Mouse (Mus musculus) heart, embryonic 12.5 days (tissue): ENCODE measurements at regions not wholly inside any gene's neighbourhood (a gene's known extent, or its start where the extent isn't known, plus 50 kb on each side); places are given as distances from the start of the nearest gene placed in this dataset.

ENCODE experiments used
- ATAC-seq: fragments of 200-750 bp; cut with Nextera tagmentation; 2 replicates; pipeline ENCODE4 v1.8.0; 2017; ENCODE audit warnings: moderate TSS enrichment, moderate library complexity; ENCODE audit not compliant: insufficient number of reproducible peaks, low FRiP score
- H3K27ac ChIP-seq: fragments of 300-500 bp; sonication (generic); 2 replicates; pipeline ENCODE4 v1.5.1; 2016; ENCODE audit warnings: mild to moderate bottlenecking, moderate library complexity; ENCODE audit not compliant: poor library complexity, severe bottlenecking
- H3K27me3 ChIP-seq: fragments of 300-500 bp; sonication (generic); replicated peaks from 2 replicates; pipeline ENCODE4 v1.6.1; 2016; ENCODE audit warnings: mild to moderate bottlenecking, moderate library complexity
- H3K36me3 ChIP-seq: fragments of 300-500 bp; sonication (generic); 2 replicates; pipeline ENCODE4 v1.6.1; 2016; ENCODE audit warnings: mild to moderate bottlenecking, moderate library complexity
- H3K4me1 ChIP-seq: fragments of 300-500 bp; sonication (generic); replicated peaks from 2 replicates; pipeline ENCODE4 v1.6.1; 2016; ENCODE audit warnings: mild to moderate bottlenecking
- H3K4me2 ChIP-seq: fragments of 300-500 bp; sonication (generic); 2 replicates; pipeline ENCODE4 v1.6.1; 2016; ENCODE audit warnings: mild to moderate bottlenecking, moderate library complexity
- H3K4me3 ChIP-seq: fragments of 300-500 bp; sonication (generic); 2 replicates; pipeline ENCODE4 v1.5.1; 2016; ENCODE audit warnings: mild to moderate bottlenecking
- H3K9ac ChIP-seq: fragments of 300-500 bp; sonication (generic); 2 replicates; pipeline ENCODE4 v1.6.1; 2016; ENCODE audit warnings: mild to moderate bottlenecking, moderate library complexity
- H3K9me3 ChIP-seq: fragments of 300-500 bp; sonication (generic); replicated peaks from 2 replicates; pipeline ENCODE4 v1.6.1; 2016; ENCODE audit warnings: mild to moderate bottlenecking, moderate library complexity
- WGBS: fragments of 180-500 bp; shearing (Covaris S2); methylation state at CpG from one replicate; pipeline ENCODE4 v1.1.7; 2016; 5-methylcytosine and 5-hydroxymethylcytosine counted together

DNA sequence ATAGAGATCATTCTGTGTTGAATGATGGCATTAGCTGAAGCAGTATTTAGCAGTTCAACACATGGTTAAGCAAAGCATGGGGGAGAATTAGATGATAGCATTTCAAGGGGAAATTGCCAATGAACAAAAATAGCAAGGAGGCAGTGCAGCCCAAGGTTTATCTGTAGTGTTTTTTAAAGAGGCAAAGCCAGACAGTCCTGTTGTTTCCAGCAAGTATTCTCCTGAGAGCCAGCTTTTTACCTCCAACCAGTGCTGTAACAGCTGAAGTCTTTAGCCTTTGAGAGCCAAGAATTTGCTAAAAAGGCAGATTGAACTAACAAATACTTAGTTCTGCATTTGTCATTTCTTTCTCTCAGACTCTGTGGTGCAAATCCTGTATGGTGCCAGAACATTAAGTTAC is 305.1 kb upstream of the Arx start:
- H3K27ac ChIP-seq = no peak overlapping the region
- H3K36me3 ChIP-seq = no peaks in the 10 kb centered on the region
- H3K4me2 ChIP-seq = no peak overlapping the region
- ATAC-seq = no peak
- H3K4me1 ChIP-seq = no peaks in the 10 kb centered on the region
- no peak overlapping the region for H3K4me3 ChIP-seq
- no peaks in the 10 kb centered on the region for H3K27me3 ChIP-seq
- H3K9ac ChIP-seq = no peak overlapping the region
- no peaks in the 10 kb centered on the region; the same call in 1 of the 2 replicates for H3K9me3 ChIP-seq

DNA sequence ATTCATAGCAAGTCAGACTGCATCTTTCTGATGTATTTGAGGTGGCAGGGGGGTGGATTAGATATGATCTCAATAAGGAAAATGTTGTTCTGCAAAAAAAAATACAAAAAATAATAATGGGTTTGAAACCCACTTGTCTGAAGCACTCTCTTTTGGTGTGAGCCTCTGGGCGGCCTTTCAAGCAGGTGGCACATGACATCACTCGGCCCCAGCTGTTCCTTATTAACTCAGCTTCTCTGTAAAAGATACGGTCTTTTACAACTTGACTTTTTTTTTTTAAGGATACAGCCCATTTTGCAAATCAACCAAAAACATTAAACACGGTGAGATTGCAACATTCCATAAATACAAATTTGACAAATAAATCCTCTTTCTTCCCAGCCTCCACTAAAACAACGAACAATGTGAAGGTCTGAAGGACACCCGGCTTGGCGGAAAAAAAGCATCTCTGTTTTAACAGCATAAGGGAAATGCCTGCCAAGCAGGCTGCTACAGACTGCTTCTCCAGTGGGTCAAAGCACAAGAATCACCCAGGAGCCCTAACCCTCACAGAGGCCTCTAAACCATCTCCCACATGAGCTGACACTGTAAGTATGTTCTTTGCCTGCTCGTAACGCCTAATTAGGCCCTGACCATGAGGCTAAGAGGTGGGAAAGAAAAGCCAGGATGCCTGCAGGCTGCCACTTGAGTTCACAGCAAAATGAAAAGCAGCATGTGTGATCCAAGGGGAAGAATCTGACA is 283.8 kb upstream of the Arx start:
- H3K36me3 ChIP-seq = no peaks in the 10 kb centered on the region
- no peak for ATAC-seq
- WGBS = 68% methylated on average over 9 of the region's 9 CpGs

DNA sequence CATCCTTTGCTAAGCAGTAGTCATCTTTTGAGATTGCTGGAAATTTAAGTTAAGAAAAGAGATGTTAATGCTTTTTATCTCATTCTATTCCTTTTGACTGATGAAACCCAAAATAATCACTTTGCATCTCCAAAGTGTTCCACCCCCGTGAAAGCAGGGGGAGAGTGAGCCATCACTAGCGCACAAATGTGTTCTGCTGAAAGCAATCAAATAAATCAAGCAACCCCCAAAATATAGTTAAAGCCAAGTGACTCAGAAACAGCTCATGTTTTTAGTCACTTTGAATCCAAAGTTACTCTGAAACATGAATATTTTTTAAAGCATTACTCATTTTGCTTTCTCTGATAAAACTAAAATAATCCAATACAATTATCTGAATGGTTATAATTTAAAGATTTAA is 279.6 kb upstream of the Arx start:
- Histone ChIP-seq H3K9ac (no peak overlapping the region), H3K4me3 (no peak overlapping the region), H3K36me3 (no peaks in the 10 kb centered on the region), H3K4me2 (no peak overlapping the region), H3K4me1 (no peaks in the 10 kb centered on the region), H3K9me3 (no peaks in the 10 kb centered on the region), H3K27me3 (no peaks in the 10 kb centered on the region), H3K27ac (no peak overlapping the region)
- 75% methylated on average over 2 of the region's 2 CpGs for WGBS
- no peak for ATAC-seq

More for the DNA sequence above, 283.8 kb upstream of the Arx start:
- Histone ChIP-seq H3K9me3 (no peaks in the 10 kb centered on the region), H3K27me3 (no peaks in the 10 kb centered on the region), H3K4me2 (no peak overlapping the region), H3K4me1 (no peaks in the 10 kb centered on the region), H3K4me3 (no peak overlapping the region), H3K9ac (no peak overlapping the region), H3K27ac (no peak overlapping the region)

DNA sequence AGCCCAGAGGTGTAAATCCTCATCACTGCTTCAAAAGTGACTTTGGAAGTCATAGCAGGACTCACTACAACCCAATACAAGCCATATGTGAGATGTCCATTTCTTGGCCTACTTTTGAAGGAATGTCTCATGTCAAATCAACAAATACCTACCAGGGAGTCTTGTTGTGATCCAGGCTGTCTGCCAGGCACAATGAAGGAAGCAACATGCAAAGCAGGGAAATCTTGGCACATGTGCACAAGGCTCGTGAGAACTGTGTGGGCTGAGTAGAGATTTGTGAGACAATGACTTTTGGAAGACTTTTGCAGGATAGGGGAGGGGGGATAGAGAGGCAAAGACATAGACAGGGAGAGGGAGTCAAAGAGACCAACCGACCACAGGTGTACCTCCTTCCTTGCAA is 274.7 kb upstream of the Arx start:
- H3K9ac ChIP-seq = no peak overlapping the region
- no peak overlapping the region for H3K4me2 ChIP-seq
- H3K36me3 ChIP-seq = no peaks in the 10 kb centered on the region
- no peak overlapping the region for H3K4me3 ChIP-seq
- no peak overlapping the region for H3K27ac ChIP-seq
- WGBS = 45% methylated on average over 2 of the region's 2 CpGs
- H3K27me3 ChIP-seq = no peaks in the 10 kb centered on the region
- ATAC-seq = no peak
- no peaks in the 10 kb centered on the region for H3K9me3 ChIP-seq
- no peaks in the 10 kb centered on the region for H3K4me1 ChIP-seq

DNA sequence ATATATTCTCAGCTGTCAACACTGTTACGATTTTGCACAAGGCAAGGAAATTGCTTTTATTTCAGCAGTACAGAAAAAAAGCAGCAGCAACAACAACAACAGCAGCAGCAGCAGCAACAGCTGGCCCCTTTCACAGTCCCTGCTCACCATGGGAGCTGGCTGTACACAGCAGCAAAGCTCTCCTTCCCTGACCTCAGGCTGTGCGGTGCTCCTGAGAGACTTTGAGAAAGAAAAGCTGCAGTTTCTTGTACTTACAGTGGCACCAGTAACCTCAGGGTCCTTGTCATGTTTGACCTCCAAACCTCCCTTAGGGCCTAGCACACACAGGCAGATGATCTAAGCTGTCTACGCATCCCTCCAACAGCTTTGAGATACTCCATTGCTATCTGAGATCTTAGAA is 269.9 kb upstream of the Arx start:
- no peaks in the 10 kb centered on the region for H3K4me1 ChIP-seq
- no peaks in the 10 kb centered on the region for H3K36me3 ChIP-seq
- H3K27me3 ChIP-seq = no peaks in the 10 kb centered on the region
- H3K9me3 ChIP-seq = no peaks in the 10 kb centered on the region
- H3K4me3 ChIP-seq = no peak overlapping the region
- no peak overlapping the region for H3K27ac ChIP-seq
- no peak overlapping the region for H3K9ac ChIP-seq
- WGBS = 63% methylated on average over 3 of the region's 3 CpGs
- H3K4me2 ChIP-seq = no peak overlapping the region
- ATAC-seq = no peak

DNA sequence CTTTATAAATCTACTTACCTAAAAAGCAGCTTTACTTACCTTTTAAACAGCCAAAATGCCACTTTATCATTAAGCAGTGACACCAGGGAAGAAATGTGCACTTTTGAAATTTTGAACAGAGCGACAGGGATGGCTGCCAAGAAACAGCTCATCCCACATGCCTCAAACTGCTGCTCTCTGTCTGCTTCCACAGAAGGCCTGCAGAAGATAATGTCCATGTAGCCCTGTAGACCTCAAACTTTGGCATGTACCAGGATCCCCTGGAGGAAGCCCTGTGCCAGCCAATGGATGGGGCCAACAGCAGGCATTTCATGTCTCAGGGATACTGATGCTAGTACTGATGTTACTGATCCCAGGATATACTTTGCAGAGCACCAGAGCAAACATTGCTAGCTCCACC is 245.1 kb upstream of the Arx start:
- Histone ChIP-seq H3K4me1 (no peaks in the 10 kb centered on the region), H3K27me3 (no peaks in the 10 kb centered on the region), H3K36me3 (no peaks in the 10 kb centered on the region), H3K4me3 (no peak overlapping the region), H3K4me2 (no peak overlapping the region), H3K9ac (no peak overlapping the region), H3K9me3 (no peaks in the 10 kb centered on the region), H3K27ac (no peak overlapping the region)
- 82% methylated on average over 1 of the region's 1 CpGs for WGBS
- ATAC-seq = no peak

DNA sequence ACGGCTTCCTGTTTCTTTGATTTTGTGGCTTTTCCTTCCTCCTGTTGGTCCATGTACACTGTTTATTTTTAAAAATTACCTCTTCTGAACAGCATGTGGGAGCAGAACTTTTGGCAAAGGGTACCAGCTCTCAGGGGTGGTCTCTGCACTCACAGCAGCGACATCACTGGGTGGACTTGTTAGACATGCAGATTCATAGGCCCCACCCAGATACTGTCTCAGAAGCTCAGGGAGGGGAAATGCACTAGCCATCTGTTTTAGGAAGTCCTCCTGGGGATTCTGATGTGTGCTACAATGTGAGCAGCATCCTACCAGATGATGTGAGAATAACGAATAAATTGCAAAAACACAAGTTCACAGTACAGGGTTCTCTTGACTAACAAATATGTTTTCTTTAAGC is 243.5 kb upstream of the Arx start:
- Histone ChIP-seq H3K27me3 (no peaks in the 10 kb centered on the region), H3K4me1 (no peaks in the 10 kb centered on the region), H3K27ac (no peak overlapping the region), H3K4me2 (no peak overlapping the region), H3K9ac (no peak overlapping the region), H3K36me3 (no peaks in the 10 kb centered on the region), H3K9me3 (no peaks in the 10 kb centered on the region), H3K4me3 (no peak overlapping the region)
- WGBS = 59% methylated on average over 3 of the region's 3 CpGs
- no peak for ATAC-seq

DNA sequence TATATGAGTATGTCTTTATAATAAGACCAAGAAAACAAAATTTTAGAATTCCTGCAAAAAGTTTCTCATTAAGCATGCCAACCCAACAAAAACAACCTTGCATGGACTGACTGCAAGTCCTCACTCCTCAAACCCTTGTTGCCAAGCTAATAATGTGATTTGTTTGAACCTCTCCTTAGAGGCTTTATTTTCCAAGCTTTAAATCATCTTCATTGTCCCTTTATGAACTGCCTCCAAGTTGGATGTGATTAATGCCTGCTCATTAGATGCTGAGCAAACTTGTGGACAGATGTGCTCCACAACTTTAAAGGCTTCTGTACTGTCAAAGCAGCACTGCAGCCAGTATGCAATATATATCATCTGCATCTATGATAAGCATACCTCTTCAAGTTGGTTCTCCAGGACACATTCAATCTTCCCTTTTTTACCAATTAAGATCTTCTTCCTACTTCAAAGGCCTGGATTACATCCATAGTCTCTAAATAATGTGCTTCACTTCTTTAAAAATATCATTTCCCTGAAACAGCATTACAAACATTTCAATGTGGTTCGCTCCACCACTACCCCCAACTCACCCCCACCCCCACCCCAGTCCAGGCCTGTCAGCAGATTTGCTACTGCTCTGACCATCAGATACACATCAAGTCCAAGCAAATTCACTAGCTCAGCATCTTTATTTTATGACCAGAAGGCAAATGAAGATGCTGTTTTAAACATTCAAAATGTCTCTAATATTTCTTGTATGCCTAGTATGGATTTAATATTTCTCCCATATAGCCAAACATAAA is 237.1 kb upstream of the Arx start:
- no peak for ATAC-seq
- no peak overlapping the region for H3K9ac ChIP-seq
- H3K4me1 ChIP-seq = no peaks in the 10 kb centered on the region
- H3K27me3 ChIP-seq = no peaks in the 10 kb centered on the region
- H3K4me3 ChIP-seq = no peak overlapping the region
- WGBS = 85% methylated on average over 1 of the region's 1 CpGs
- no peak overlapping the region for H3K4me2 ChIP-seq
- H3K36me3 ChIP-seq = no peaks in the 10 kb centered on the region
- H3K9me3 ChIP-seq = no peaks in the 10 kb centered on the region
- no peak overlapping the region for H3K27ac ChIP-seq

DNA sequence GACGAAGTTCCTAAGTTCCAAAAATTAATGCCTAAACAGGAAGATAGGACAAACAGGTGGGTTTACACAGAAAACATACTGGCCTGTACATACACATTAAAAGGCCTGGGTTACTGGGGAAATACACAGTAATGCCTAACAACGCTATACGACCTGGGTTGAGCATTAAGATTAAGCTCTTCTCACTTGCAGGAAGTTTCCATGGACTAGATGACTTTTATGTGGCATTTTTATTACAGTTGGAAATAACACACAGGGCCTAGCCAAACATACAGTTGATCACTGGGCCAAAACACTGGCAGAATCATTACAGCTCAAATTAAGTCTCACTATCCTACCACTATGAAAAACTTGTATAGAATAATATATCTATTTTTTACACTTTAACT is 236.5 kb upstream of the Arx start:
- Histone ChIP-seq H3K4me1 (no peaks in the 10 kb centered on the region), H3K27ac (no peak overlapping the region), H3K4me2 (no peak overlapping the region), H3K27me3 (no peaks in the 10 kb centered on the region), H3K36me3 (no peaks in the 10 kb centered on the region), H3K9me3 (no peaks in the 10 kb centered on the region), H3K4me3 (no peak overlapping the region), H3K9ac (no peak overlapping the region)
- no peak for ATAC-seq
- 73% methylated on average over 3 of the region's 3 CpGs for WGBS

DNA sequence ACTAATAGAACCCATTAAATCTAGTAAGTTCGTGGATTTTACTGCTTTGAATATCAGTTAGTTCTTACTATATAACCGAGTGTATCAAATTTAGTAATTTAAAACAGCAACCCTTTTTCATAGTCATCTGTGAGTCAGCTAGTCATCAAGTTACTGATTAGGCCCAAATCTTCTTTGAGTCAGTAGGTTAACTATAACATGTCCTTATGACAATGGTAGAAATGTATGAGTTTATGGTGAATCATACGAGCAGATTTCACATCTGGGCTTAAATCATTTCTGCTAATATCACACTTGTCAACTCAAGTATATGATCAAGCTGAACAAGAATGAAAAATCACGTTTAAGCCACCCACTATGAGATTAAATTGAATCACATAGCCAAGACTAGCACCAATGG is 226.7 kb upstream of the Arx start:
- no peaks in the 10 kb centered on the region for H3K4me1 ChIP-seq
- no peaks in the 10 kb centered on the region for H3K27me3 ChIP-seq
- WGBS = 67% methylated on average over 4 of the region's 4 CpGs
- no peaks in the 10 kb centered on the region for H3K9me3 ChIP-seq
- H3K36me3 ChIP-seq = no peaks in the 10 kb centered on the region
- H3K9ac ChIP-seq = no peak overlapping the region
- no peak for ATAC-seq
- H3K4me2 ChIP-seq = no peak overlapping the region
- no peak overlapping the region for H3K4me3 ChIP-seq
- no peak overlapping the region for H3K27ac ChIP-seq

DNA sequence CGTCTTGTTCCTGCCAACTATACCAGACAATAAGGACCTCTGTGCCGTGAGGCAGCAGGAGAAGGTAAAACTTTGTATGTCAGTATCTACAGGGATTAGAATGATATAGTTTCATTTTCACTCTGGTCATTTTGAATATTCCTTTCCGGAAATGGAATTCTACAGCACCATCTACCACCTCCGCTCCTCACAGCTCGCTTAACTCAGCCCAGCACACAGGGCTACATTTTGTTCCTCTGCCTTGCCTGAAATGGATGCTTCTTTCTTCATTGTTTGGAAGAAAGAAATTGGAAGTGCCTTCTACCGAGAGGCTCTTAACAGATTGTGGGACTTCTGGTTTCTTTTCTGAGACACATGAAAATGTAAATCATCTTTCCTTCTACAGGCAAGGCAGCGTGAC is 217.4 kb upstream of the Arx start:
- Histone ChIP-seq H3K27me3 (0 out of 2 replicates have a peak, but pooled peaks cover 4% of the 10 kb centered on the region), H3K9ac (no peak overlapping the region), H3K9me3 (no peaks in the 10 kb centered on the region), H3K4me2 (no peak overlapping the region), H3K27ac (no peak overlapping the region), H3K36me3 (no peaks in the 10 kb centered on the region), H3K4me3 (no peak overlapping the region), H3K4me1 (no peaks in the 10 kb centered on the region)
- no peak for ATAC-seq
- 60% methylated on average over 7 of the region's 7 CpGs for WGBS
